Comparison of ENCODE assay signal across 8 mouse cellular contexts in genomic region chr2:179916877-179917673, GRCm38 (mm10). TPM values are rescaled to one million over a fixed set of nuclear protein-coding genes. Genes with fewer than 3 reads are reported as not detected.
A peak's percentile ranks its signal among the peaks of the same experiment; 100 is the strongest.
DNase-seq lines count a peak whose midpoint lies in the region; ATAC-seq and TF ChIP-seq lines count a peak whose summit lies in the region.

No protein-coding gene starts in this region.

- no peak overlapping the region for H3K27ac ChIP-seq in left cerebral cortex, adult 2 months

- ATAC-seq in megakaryocyte-erythroid progenitor cell, adult 5-6 weeks (replicated peaks; ENCODE audit: low FRiP score, low TSS enrichment, poor library complexity, severe bottlenecking), result peak; percentile 82

- TF ChIP-seq CTCF in left cerebral cortex, adult 2 months (IDR thresholded peaks at IDR 0.05), result peak; percentile 64

- intact Hi-C loops in left cerebral cortex, adult 2 months (cut with DNase I), result loop anchor here (1.0 to 5.0 kb wide), 4 partner anchors 58 to 335 kb away; no protein-coding TSS in a partner anchor

- H3K4me3 ChIP-seq in left cerebral cortex, adult 2 months, result no peak overlapping the region

- peak; percentile 69 for DNase-seq in T-cell, adult 2 months (ENCODE audit: low spot score)
- peak; percentile 82 to 86 for DNase-seq in cerebellum, postnatal 14 days
- DNase-seq in gastrocnemius, adult 18-20 months (ENCODE audit: low spot score), result peak; percentile 71
- peak; percentile 24 for DNase-seq in hindlimb bud, embryonic 11.5 days (ENCODE audit: extremely low spot score, low read depth, low spot score)
- peak; percentile 59 to 71 for DNase-seq in left cerebral cortex, adult 2 months (ENCODE audit: extremely low spot score in 1 of 2, low spot score in 2 of 2)
- DNase-seq in right cerebral cortex, postnatal 14 days, result peak; percentile 68
- peak; percentile 73 to 75 for DNase-seq in urinary bladder, postnatal 36 days (ENCODE audit: low spot score in 2 of 2)

RNA-seq across cellular contexts. Expression of gene Taf4, which starts 59.4 kb away (rescaled TPM):
- 1 to 10 TPM; 7.7 to 8.3 TPM for total RNA-seq in gastrocnemius, adult 18-20 months (2021)
- 10 to 100 TPM; 18.5 to 22.1 TPM for total RNA-seq in left cerebral cortex, adult 2 months (2021)
- total RNA-seq in megakaryocyte-erythroid progenitor cell, adult 5-6 weeks (2014; fragmentation: Nextera tagmentation), result 22.1 and 31.5 TPM in 2 replicates
- total RNA-seq in megakaryocyte-erythroid progenitor cell, adult 5-6 weeks (2017), result 20.1 and 28.4 TPM in 2 replicates

Comparison
In these comparisons a context has a peak if more than half of its experiments do, and no peak if none do; other contexts are left out.
1. DNase-seq: peak in every context shown above with its lines; median percentile 84 in cerebellum, postnatal 14 days; 74 in urinary bladder, postnatal 36 days; 71 in gastrocnemius, adult 18-20 months; 69 in T-cell, adult 2 months; 68 in right cerebral cortex, postnatal 14 days; 65 in left cerebral cortex, adult 2 months; 24 in hindlimb bud, embryonic 11.5 days.